Mouse (Mus musculus) kidney, embryonic 14.5 days (tissue): ENCODE results near the gene Htr3b. TPM values are rescaled to one million over a fixed set of nuclear protein-coding genes. Genes with fewer than 3 reads are reported as not detected.

Source experiments
- ATAC-seq: fragments of 200-750 bp; cut with Nextera tagmentation; 2 replicates; pipeline ENCODE4 v1.8.0; 2017; ENCODE audit warnings: moderate number of reproducible peaks, mild to moderate bottlenecking, moderate TSS enrichment, moderate library complexity; ENCODE audit not compliant: low FRiP score, low TSS enrichment
- H3K27ac ChIP-seq: fragments of 300-500 bp; sonication (generic); 2 replicates; pipeline ENCODE4 v1.5.1; 2014; ENCODE audit warnings: low read depth, mild to moderate bottlenecking, low read length, moderate library complexity, mixed read lengths
- H3K27me3 ChIP-seq: fragments of 300-500 bp; sonication (generic); 2 replicates; pipeline ENCODE4 v1.6.1; 2014; ENCODE audit warnings: mild to moderate bottlenecking, low read length; ENCODE audit not compliant: control insufficient read depth, insufficient read depth
- H3K36me3 ChIP-seq: fragments of 300-500 bp; sonication (generic); 2 replicates; pipeline ENCODE4 v1.6.1; 2014; ENCODE audit warnings: low read length, mixed read lengths; ENCODE audit not compliant: control insufficient read depth, insufficient read depth
- H3K4me1 ChIP-seq: fragments of 300-500 bp; sonication (generic); 2 replicates; pipeline ENCODE4 v1.6.1; 2014; ENCODE audit warnings: low read length, mixed read lengths; ENCODE audit not compliant: control insufficient read depth, insufficient read depth
- H3K4me2 ChIP-seq: fragments of 300-500 bp; sonication (generic); replicated peaks from 2 replicates; pipeline ENCODE4 v1.6.1; 2014; ENCODE audit warnings: low read depth, mild to moderate bottlenecking, low read length
- H3K4me3 ChIP-seq: fragments of 300-500 bp; sonication (generic); 2 replicates; pipeline ENCODE4 v1.5.1; 2014; ENCODE audit warnings: mild to moderate bottlenecking, low read length
- H3K9ac ChIP-seq: fragments of 300-500 bp; sonication (generic); 2 replicates; pipeline ENCODE4 v1.6.1; 2014; ENCODE audit warnings: low read depth, mild to moderate bottlenecking, low read length, moderate library complexity
- H3K9me3 ChIP-seq: fragments of 300-500 bp; sonication (generic); 2 replicates; pipeline ENCODE4 v1.6.1; 2016; ENCODE audit warnings: low read length; ENCODE audit not compliant: control insufficient read depth
- WGBS: fragments of 180-500 bp; shearing (Covaris S2); extraction: QIAGEN DNeasy Blood & Tissue Kit; methylation state at CpG from one replicate; pipeline ENCODE4 v1.1.7; 2014; 5-methylcytosine and 5-hydroxymethylcytosine counted together
- polyA plus RNA-seq: library from polyadenylated mRNA; unstranded; fragments of >200 nt; fragmentation: Nextera tagmentation; extraction: Ambion mirVana; gene quantifications from 2 replicates; pipeline ENCODE4 v1.2.1, GENCODE M21; 2014

Htr3b gene
- polyA plus RNA-seq, 1 experiment from 2014 or later, result not detected

- no peak for ATAC-seq
- peaks cover 10% of the 10 kb centered on the region; the same call in 1 of the 2 replicates for H3K27me3 ChIP-seq
- WGBS, result 16% methylated on average over 8 of the region's 8 CpGs
Observed at GRCm38 (mm10) chr9:48898551-48898950, 66.2 kb downstream of the Htr3b start.

GRCm38 (mm10) chr9:48895819-48896536 lies 68.8 kb downstream of the Htr3b start:
- Histone ChIP-seq H3K4me3 (no peak overlapping the region), H3K9ac (no peak overlapping the region), H3K9me3 (no peaks in the 10 kb centered on the region), H3K4me2 (no peak overlapping the region), H3K4me1 (no peaks in the 10 kb centered on the region), H3K36me3 (no peaks in the 10 kb centered on the region), H3K27me3 (peaks cover 10% of the 10 kb centered on the region; the same call in 1 of the 2 replicates), H3K27ac (no peak overlapping the region)
- WGBS, result 20% methylated on average over 18 of the region's 18 CpGs
- no peak for ATAC-seq

More at GRCm38 (mm10) chr9:48898551-48898950, 66.2 kb downstream of the Htr3b start:
- Histone ChIP-seq H3K4me3 (no peak overlapping the region), H3K9me3 (no peaks in the 10 kb centered on the region), H3K9ac (no peak overlapping the region), H3K36me3 (no peaks in the 10 kb centered on the region), H3K27ac (no peak overlapping the region), H3K4me2 (no peak overlapping the region), H3K4me1 (no peaks in the 10 kb centered on the region)

GRCm38 (mm10) chr9:48894755-48895154 lies 70.0 kb downstream of the Htr3b start:
- no peak for ATAC-seq
- no peaks in the 10 kb centered on the region for H3K36me3 ChIP-seq
- no peak overlapping the region for H3K4me2 ChIP-seq
- WGBS, result 72% methylated on average over 6 of the region's 6 CpGs
- no peaks in the 10 kb centered on the region for H3K4me1 ChIP-seq
- peaks cover 10% of the 10 kb centered on the region; the same call in 1 of the 2 replicates for H3K27me3 ChIP-seq
- H3K27ac ChIP-seq, result no peak overlapping the region
- H3K9me3 ChIP-seq, result no peaks in the 10 kb centered on the region
- no peak overlapping the region for H3K4me3 ChIP-seq
- H3K9ac ChIP-seq, result no peak overlapping the region

GRCm38 (mm10) chr9:48893986-48894385 lies 70.8 kb downstream of the Htr3b start:
- Histone ChIP-seq H3K4me2 (no peak overlapping the region), H3K36me3 (no peaks in the 10 kb centered on the region), H3K4me1 (no peaks in the 10 kb centered on the region), H3K27ac (no peak overlapping the region), H3K9ac (no peak overlapping the region), H3K4me3 (no peak overlapping the region), H3K27me3 (peaks cover 10% of the 10 kb centered on the region; the same call in 1 of the 2 replicates), H3K9me3 (no peaks in the 10 kb centered on the region)
- WGBS, result 27% methylated on average over 3 of the region's 3 CpGs
- no peak for ATAC-seq

GRCm38 (mm10) chr9:48889093-48889492 lies 75.7 kb downstream of the Htr3b start:
- H3K27me3 ChIP-seq, result no peaks in the 10 kb centered on the region
- no peak overlapping the region for H3K4me3 ChIP-seq
- H3K27ac ChIP-seq, result no peak overlapping the region
- ATAC-seq, result no peak
- WGBS, result 81% methylated on average over 7 of the region's 7 CpGs
- H3K36me3 ChIP-seq, result no peaks in the 10 kb centered on the region
- H3K4me2 ChIP-seq, result no peak overlapping the region
- H3K9ac ChIP-seq, result no peak overlapping the region
- no peaks in the 10 kb centered on the region for H3K4me1 ChIP-seq
- no peaks in the 10 kb centered on the region; the same call in 1 of the 2 replicates for H3K9me3 ChIP-seq

Other genes with a start within 250 kb of the Htr3b start
- 0.49 and 1.5 TPM in 2 replicates for gene Zbtb16, start 128.8 kb downstream of the Htr3b start, polyA plus RNA-seq
- 0.45 and 0.54 TPM in 2 replicates for gene Htr3a, start 53.9 kb downstream of the Htr3b start, polyA plus RNA-seq
- 19.2 and 32.4 TPM in 2 replicates for gene Usp28, start 20.4 kb upstream of the Htr3b start, polyA plus RNA-seq
- gene Zw10, start 90.6 kb upstream of the Htr3b start, polyA plus RNA-seq, result 30.2 and 48.2 TPM in 2 replicates
- 0.19 and 0.26 TPM in 2 replicates for gene Tmprss5, start 116.3 kb upstream of the Htr3b start, polyA plus RNA-seq